Mouse (Mus musculus) G1E-ER4 (cell line): ENCODE measurements around the gene Get4. TPM values are rescaled to one million over a fixed set of nuclear protein-coding genes. Genes with fewer than 3 reads are reported as not detected.

Experiments used
- GATA1 ChIP-seq: IDR thresholded peaks from one replicate; pipeline ENCODE4 v1.8.0; 2012; ENCODE audit warnings: low read length, inconsistent platforms
- polyA plus RNA-seq: library from polyadenylated mRNA; stranded (reverse); fragments of >175 nt; gene quantifications from 2 replicates; pipeline ENCODE4 v1.2.3, GENCODE M21; 2012

Gene Get4
- polyA plus RNA-seq, 1 experiment = 121 TPM

DNA sequence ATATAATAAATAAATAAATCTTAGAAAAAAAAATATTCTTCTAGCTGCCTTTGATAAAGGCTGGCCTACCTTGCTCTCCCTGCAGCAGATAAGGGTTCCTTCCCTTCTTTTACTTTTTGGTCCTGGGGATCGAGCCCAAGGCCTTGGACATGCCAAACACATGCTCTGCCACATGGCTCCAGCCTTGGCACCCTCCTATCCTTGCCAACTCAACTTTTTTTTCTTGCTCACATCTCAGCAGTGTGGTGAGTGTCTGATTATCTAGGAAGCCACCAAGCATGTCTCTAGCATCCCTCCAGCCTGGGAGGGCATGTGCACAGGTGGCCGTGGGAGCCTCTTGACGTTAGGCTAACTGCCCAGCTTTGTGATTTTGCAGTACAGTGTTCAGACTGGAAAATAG, 23.8 kb upstream of the Get4 start:
- no peak for TF ChIP-seq GATA1

DNA sequence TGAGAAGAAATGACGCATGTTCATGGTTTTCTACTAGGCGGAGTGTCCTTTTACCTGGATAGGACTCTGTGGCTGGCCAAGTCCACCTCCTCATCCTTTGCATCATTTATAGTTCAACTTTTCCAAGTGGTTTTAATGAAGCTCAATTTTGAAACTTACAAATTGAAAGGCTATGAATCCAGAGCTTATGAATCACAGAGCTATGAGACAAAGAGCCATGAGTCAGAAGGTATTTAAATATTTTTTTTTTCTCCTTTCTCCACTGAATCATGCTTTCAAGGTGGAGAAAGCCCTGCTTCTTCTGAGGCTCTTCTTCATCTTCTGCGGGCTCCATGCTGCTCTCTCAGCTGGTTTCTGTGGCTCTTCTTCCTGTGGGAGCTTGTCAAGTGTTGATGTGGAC, 22.4 kb upstream of the Get4 start:
- no peak for TF ChIP-seq GATA1

DNA sequence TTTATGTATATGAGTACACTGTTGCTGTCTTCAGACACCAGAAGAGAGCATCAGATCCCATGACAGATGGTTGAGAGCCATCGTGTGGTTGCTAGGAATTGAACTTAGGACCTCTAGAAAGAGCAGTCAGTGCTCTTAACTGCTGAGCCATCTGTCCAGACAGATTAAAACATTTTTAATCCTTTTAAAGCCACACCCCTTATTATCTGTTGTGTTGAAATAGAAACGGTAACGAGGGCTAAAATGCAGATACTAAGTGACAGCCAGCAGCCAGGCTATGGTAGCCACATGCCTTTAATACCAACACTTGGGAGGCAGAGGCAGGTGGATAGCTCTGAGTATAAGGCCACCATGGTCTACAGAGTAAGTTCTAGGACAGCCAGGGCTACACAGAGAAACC, 20.0 kb upstream of the Get4 start:
- no peak for TF ChIP-seq GATA1

DNA sequence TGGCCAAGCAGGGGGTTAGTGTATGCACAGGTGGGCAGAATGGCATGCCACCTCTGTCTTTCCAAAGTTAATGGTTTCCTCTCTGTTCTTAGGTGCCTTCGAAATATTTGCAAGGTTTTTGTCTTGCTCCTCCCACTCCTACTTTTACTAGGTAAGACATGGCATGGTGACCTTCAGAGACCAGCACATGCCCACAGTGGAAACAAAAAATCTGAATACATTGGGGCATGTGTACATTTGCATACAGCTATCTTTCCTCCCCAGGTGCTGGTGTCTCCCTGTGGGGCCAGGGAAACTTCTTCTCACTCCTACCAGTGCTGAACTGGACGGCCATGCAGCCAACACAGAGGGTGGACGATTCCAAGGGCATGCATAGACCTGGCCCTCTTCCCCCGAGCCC, 17.7 kb upstream of the Get4 start:
- TF ChIP-seq GATA1 = no peak

DNA sequence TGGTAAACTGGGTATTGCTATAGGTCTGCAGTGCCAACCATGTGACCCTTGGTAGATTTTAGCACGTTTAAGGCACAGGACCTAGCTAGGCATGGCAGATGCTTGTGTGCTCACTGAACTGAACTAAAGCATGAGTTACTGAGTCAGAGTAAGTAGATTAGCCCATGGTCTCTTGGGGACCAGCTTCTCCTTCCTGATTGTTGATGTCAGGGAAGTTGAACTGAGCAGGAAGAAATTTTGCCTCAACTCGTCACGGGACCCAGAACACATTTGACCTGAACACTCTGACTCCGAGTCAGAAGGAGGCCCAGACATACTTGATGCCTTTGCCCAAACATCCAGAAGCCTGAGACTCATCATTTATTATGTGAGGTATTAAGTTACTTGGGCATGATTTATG, 14.7 kb upstream of the Get4 start:
- TF ChIP-seq GATA1 = no peak

DNA sequence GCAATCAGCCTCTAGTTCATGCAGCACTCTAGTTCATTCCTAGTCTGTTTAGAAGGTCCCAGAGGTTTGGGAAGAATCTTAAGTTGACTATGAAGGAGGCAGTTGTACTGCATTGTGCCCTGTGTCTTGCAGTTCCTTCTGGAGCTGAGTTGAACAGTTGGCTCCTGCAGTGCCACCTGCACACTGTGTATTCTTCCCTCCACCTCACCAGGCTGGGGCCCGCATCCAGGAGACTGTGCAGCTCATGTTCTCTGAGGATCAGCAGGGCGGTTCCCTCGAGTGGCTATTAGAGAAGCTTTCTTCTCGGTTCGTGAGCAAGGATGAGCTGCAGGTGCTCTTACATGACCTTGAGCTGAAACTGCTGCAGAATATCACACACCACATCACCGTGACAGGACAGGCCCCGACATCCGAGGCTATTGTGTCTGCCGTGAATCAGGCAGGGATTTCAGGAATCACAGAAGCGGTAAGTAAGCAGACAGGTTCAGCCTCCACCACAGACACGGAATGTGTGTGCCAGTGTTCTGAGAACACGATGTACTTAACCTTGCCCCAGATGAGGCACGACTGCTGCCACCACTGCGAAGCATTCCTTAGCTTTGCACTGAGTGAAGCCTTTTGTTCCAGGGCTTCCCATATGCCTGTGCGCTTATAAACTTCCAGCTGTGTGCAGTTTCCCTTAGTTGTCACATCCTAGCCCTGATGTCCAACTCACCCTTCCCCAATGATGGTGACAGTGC, 10.9 kb upstream of the Get4 start:
- no peak for TF ChIP-seq GATA1

DNA sequence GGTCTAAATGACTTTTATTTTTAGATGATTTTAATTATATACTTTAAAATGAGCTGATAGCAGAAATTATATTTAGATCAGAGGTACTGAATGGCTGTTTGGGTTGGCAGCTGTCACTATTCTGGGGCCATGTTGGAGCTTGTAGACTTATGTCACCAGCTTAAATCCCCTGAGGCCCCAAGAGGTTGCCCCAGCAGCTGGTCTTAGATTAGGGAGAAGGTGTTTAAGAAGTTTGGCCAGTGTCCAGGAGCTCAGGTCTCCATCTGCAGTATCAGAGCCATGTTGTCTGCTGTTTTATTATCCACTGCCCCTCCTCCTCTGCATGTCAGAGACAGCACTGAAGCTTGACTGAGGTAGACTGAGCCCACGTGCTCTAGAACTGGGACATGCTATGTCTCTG, 8.7 kb upstream of the Get4 start:
- TF ChIP-seq GATA1 = no peak

DNA sequence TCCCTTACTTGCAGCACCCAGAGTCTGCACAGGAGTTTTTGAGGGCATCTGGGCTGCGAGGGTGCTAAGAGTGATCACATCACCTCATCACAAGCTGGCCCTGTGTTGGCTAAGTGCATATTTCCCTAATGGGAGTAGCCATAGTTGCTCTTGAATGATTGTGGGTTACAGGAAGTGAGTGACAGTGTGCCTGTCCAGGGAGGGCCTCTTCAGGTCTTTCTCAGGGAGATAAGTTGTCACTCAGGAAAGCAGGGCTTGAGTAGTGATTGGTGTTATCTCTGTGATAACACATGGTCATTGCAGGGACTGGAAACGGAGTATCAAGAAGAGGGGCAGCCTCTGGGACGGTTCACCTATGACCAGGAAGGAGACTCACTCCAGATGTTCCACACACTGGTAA, 4.4 kb upstream of the Get4 start:
- peak; percentile 68 for TF ChIP-seq GATA1

DNA sequence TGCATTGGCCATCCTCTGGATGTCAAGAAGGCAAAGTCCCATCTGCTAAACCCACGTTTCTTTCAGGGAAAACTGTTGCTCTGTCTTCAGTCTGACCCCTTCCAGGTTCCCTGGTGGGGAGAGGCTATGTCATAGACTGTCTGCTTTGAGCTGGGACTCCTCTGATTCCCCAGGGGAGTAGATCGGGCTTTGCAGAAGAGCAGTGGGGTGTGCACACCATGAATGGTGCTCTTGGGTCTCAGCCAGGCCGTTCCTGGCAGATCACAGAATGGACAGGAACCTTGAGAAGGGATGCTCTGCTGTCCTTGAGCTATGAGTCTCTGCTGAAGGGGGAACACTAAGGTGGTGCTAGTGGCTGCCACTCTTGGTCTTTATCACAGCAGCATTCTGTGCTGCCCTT, 3.3 kb upstream of the Get4 start:
- TF ChIP-seq GATA1 = no peak

DNA sequence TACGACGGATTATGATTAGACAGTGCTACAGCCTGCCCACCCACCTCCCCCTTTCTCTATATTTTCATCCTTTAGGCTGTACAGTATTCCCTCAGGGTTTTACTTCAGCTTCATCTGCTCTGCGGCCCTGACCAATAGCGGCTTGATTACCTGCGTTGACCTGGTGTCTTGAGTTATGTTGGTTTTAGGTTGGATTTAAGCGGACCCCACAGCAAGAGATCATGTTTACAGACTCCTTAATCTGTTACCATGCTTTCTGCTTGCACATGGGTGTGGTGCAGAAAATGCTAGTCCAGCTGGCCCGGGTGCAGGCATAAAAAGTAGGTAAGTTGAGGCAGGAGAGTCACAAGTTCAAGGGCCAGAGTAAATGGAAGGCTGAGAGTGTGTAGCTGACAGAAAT, 845 bp upstream of the Get4 start:
- TF ChIP-seq GATA1 = no peak

DNA sequence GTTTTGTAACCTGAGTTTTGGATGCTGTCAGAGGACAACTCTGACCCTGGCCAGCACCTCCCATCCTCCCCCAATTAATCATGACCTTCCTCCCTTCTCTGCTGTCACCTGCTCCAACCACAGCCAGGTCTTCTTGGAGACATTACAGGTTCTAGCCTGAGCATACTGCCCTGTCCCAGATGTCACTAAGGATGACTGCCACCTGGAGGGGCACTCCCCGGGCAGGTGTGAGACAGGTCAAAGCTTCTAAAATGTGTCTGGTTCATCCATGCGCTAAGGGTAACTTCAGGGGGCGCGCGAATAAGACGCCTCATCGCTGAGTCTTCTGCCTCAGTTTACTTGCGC, 416 bp upstream of the Get4 start:
- no peak for TF ChIP-seq GATA1

DNA sequence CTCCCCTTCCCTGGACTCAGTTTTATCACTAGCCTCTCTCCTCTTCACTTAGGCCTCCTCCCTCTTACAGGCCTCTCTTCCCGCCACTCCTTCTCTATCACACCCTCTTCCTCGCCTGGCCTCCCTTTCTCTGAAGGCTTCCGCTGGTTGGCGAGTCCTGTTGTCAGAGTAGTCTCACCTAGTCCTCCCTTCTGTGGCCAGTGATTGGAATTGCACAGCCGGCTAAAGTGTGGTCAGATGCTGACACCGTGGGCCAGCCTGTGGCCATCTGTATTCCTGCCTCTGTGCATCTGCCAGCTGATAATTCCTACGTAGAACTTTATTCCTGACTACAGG, 754 bp downstream of the Get4 start:
- TF ChIP-seq GATA1 = no peak

DNA sequence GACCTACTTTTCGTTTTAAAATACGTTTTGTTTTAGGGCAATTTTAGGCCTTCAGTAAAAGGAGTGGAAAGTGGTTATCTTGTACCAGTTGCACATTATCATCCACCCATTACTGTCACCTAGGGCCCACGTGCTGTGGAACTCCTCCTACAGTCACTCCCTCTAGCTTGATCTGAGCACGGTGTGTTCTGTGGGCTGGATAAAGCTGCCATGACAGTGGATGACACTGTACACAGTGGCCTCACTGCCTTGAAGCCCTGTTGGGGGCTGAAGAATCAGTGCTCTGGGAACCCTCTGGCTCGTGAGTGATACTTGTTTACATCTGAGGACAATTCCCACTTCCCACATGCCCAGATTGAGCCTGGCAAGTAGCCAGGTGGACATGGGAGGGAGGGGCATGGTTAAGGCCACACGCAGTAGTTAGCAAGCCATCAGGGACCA, 1.2 kb downstream of the Get4 start:
- TF ChIP-seq GATA1 = no peak

DNA sequence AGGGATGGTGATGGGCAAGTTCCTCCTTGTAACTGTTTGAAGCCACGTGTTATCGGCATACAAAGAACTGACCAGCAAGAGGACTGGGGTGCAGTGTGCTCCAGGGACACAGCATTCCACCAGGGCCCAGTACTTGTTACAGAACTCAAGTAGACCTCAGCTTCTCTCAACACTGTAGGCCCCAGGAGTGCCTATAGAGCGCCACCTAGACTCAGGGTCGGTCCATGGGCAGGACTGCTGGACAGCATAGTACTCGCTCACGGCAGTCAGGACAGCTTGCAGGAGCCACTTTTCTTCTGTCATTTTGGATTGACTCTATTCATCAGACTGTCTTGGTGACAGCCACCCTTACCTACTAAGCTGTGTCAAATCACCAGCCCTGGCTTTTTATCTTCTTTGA, 2.8 kb downstream of the Get4 start:
- TF ChIP-seq GATA1 = no peak

DNA sequence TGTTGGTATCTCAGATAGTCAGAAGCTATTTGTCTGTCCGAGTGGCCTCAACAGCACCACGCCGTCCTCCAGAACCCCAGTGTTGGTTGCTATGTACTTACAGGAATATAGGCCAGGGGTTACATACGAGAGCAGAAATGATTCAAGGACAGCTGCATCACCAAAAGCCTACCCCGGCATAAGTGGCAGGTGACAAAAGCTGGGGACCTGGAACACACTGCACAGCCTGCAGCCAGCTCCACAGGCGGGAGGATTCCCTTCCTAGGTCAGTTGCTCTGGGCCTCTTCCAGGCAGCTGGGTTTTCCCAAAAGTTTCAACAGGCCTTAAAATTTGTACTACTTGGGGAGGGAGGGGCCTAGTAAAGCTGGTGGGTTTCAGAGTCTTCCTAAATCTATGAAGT, 3.7 kb downstream of the Get4 start:
- TF ChIP-seq GATA1 = no peak

DNA sequence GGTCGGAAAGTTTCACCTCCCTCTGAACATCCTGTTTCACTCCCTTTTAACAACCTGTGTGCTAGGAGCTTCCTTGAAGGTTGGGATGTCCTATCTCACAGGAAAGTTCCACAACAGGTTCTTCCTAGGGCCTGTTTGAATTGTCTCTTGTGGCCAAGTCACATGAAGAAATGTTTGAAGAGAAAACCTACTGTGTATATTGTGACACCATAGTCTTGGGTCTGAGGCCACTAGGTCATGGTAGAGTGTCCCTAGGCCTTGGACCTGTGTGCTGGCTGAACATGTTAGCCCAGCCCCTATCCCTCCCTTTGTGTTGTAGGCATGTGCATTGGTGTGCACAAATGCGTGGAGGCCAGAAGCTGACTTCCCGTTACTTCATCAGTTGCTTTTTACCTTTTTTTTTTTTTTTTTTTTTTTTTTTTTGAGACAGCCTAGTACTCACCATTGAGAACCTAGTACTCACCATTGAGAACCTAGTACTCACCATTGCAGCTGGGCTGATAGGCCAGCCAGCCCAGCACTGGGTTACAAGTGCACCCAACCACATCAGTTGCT, 4.2 kb downstream of the Get4 start:
- no peak for TF ChIP-seq GATA1

DNA sequence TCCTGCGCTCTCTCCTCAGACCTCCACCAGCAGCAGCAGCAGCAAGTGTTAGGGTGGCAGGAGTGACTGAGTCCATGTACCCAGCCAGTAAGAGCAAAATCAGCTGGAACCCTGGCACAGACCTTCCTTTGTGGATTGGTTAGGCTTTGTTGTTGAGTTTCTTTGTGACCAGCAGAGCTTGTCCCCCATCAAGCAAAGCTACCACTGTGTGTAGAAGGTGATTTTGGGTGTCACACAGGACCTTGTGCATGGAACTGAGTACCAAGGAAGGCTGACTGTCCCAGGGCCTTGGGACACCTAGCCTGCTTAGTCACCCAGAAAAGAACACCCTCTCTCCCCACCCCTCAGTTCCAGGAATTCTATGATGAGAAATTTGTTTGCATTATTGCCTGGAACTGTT, 5.1 kb downstream of the Get4 start:
- no peak for TF ChIP-seq GATA1

DNA sequence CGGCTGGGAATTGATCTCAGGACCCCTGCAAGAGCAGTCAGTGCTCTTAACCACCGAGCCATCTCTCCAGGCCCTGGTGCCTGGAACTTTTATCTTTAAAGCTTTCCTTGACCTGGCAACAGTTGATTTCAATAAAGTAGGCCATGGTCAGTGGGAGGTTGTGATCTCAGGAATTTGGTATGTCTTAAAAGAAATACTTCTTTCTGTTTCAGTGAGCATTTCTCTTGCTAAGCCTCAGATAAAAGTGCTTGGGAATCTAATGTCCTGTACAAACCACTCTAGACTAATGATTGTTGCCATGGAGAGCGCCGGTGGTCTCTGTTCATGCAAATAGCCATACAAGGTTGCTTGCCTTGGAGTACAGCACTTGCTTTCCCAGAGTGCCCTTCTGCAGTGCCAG, 5.7 kb downstream of the Get4 start:
- no peak for TF ChIP-seq GATA1

DNA sequence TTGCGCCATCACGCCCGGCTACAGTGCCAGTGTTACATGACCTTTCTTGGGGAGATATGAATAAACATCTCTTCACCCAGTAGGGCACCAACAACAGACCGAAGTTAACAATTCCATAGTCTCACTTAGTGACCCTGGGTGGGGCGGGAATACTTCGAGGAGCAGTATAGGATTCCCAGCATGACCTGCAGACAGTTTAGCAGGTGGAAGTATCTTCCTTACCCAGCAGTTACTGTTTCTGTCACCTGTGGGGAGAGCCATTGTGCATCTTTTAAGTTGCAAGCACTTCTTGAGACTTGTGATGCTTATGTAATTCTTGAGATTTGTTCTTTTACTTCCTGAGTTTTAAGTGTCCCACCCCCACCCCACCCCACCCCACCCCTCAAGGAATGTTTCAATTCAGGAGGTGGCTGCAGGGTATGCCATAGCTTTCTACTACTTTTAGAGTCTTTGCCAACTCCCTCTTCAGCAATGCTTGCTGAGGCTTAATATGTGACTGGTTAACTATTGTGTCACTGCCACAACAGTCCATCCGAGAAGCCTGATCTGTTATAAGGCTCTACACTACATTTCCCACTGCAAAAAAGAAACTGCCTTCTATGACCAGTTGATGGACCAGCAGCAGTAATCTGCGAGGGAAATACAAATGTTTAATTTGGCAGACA, 6.4 kb downstream of the Get4 start:
- no peak for TF ChIP-seq GATA1
